Mouse (Mus musculus) heart, adult 11 months (tissue): ENCODE data around the gene Adora3.

Experiments
- DNase-seq: peaks from one replicate; pipeline ENCODE4 v3.0.0; 2022

Gene Adora3

DNA sequence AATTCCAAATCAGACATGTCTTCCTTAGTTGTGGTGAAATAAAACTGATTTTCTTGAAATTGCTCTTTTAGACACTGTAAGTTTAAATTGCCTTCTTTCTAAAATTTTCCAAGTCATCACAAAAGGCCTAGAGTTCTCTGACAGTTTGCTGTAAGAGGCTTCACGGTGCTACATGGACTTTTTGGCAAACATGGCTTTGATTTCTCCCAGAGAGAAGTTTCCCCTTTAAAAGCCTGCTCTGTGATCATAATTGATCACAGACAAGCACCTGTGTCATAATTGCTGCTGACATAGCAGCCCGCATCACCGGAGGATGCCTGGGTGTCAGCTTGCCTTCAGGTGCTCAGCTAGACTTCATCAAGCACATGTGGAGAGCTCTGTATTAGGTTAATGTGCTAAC, at the start of gene Adora3, which contains the start of gene Tmigd3:
Gene Adora3, plus strand, starts transcription at position 301 of the 400 bp plus-strand sequence.
Gene Tmigd3, plus strand, starts transcription at position 346 of the 400 bp plus-strand sequence.
- no peak for DNase-seq

DNA sequence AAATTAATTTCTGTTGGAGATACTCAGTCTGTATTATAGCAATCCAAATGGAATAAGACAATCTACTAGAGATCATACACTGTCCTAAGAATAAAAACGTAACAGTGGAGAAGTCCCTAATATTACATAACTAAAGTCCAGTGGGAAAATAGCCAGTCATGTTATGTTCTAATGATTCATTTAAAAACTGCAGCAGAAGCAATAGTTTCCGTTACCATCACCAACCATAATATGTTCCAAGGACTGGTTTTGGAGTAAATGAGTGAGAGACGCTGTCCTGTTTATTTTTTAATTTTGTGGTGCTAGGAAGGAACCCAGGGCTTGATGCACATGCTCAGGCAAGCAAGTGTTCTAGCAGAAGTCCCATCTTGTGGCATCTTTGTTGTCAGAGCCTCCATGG, 49.2 kb upstream of the Adora3 start:
- peak; percentile 17 for DNase-seq

DNA sequence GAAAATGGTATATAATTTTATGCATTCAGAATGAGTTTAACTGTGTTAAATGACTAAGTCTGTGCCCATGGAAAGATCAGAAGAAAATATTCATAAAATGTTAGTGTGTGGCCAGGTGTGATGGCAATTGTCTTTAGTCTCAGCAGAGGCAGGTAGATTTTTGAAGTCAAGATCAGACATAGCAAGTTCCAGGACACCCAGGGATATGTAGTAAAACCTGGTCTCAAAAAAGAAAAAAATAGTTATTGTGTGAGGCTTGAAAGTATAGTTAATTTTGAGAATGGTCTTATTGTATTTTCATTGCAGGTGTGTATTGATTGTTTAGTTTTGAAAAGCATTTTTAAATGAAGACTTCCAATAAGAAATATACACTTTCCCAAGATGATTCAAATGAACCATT, 47.0 kb upstream of the Adora3 start:
- DNase-seq: no peak

DNA sequence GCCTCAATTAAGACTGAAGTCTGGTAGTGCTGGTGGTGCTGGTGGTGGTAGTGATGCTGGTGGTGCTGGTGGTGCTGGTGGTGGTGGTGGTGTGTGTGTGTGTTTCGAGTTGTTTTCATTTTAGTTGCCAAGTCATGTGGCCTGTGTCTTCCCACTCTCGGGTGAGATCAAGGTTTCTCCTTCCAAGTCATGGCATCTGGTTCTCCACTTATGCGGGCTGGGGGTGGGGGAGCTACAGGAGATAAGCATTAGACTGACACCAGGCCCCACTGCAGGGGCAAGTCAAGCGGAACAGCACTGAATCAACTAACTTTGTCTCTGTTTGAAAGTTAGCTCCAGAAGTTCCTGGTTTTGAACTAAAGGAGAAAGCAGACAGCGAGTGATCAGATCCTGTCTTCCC, 46.6 kb upstream of the Adora3 start:
- peak; percentile 98 for DNase-seq

DNA sequence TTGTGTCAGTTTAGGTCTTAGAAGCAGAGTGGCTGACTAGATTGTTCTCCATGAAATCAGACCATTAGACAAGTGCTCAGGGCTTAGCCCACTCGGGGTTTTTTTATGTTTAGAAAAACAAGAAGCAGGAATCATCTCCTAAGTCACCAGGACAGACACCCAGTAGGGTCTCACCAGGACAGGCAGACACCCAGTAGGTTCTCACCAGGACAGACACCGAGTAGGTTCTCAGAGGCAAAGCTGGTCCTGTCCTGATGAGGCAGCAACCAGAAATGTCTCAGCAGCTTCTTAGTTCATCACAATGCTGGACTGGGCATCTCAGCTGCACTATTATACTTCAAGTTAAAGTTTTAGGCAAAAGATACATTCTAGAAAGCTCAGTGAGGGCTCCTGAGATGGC, 46.0 kb upstream of the Adora3 start:
- DNase-seq: peak; percentile 82

DNA sequence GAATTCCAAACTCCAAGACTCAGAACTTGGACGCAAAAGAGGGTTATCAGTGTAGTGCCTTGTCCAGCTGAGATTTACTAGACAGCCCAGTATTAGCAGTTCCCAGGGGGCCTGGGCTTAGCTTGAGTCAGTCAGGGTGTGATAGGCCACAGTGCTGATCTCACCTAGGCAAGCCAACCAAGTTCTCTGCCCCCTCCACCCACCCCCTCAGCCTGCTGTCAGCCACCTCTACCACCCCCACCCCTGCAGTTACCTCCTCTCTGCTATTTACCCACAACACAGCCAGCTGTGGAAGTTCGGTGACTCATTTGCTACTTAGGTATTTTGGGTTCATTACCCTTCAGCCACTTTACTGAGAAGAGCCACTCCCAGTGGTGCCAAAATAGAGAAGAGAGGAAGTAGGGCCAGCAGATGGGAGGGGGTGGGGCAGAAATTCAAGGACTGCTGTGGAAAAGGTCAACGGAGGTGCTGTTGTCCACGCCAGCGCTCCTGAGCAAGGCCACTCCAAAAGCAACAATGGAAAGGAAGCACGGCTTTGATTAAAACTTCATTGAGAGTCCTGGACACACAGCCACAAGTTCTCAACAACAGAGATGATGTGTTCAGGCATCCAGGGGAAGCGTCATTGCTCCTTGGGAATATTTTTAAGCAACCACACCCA, 45.0 kb upstream of the Adora3 start:
- peak; percentile 99 for DNase-seq

DNA sequence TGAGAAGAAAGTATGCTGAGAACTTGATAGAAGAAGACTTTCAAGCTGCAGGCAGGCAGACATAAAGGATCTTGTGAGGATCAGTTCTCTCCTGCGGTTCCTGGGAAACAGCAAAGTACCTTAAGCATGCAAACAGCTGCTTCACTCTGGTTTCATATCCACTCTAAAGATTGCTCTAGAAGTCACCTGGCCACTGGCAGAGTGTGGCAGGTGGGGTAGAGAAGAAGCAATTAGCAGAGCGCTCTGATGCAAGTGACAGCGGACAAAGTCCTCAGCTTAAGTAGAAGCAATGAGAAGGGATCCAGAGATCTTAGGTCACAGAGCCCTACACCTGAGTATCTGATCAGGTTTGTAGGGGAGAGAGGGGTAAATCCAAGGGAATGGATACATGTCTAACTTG, 39.1 kb upstream of the Adora3 start:
- DNase-seq: peak; percentile 55

DNA sequence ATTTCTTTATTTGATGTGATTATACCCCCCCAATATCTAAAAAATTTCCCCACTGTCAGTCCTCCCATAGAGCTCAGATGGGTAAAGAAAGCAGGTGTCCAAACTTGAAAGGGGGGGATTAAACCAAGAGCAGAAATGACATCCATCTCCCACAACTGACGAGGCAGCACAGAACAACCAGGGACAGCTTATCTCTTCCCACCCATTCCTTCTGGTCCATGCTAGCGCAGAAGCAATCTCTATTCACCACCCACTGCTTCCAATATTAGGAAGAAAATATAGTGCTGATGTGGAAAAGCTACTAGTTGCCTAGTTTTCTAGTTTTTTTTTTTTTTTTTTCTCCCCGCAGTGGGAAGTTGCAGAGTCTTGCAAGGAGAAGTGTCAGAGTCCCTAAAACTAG, 34.8 kb upstream of the Adora3 start:
- peak; percentile 64 for DNase-seq

DNA sequence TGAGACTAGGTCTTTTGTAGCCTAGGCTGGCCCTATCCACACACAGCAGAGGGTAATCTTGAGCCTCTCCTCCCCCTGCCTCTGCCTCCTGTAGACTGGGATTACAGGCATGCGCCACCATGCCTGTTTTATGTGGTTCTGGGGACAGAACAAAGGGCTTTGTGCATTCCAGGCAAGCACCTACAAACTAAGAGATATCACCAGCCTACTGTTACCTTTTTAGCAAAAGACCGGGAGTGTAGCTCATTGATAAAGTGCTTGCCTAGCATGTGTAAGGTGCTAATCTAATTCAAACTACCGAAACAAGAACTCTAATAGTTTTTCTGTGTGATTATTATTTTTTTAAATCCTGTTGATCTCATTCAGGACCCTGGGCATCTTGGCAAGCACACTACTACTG, 33.8 kb upstream of the Adora3 start:
- DNase-seq: no peak

DNA sequence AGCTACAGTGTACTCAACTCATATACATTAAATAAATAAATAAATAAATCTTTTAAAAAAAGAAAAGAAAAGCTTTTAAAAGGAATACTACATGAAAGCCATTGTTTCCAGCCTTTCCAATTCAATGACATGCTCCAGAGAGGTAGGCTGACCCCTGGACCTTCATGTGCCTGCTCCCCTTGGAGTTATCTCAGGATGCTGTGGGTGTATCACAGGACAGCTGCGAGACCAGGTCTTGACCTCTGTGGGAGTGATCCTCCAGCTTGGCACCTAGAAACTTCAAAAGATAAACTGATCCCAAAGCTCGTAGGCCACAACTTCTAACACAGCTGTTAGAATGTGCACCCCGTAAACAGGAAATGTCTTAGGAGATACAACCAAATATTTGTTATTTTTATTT, 32.0 kb upstream of the Adora3 start:
- DNase-seq: peak; percentile 72

DNA sequence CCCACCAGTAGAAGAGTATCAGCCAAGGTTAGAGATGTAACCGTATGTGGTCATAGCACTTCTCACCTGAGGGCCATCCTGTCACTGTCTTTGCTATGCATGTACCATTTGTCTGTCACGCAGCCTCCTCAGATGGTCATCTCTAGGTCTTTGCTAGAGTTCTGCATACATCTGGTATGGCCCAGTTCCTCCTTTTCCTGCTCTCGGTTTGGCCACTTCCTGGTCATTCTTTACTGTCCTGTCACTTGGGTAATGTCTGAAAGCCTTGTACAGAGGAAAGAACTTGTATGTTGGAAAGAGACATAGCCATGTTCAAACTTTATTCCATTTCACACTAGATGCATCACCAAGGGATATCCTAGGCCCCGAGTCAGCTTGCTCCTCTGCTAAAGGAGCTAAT, 30.8 kb upstream of the Adora3 start:
- DNase-seq: peak; percentile 91

DNA sequence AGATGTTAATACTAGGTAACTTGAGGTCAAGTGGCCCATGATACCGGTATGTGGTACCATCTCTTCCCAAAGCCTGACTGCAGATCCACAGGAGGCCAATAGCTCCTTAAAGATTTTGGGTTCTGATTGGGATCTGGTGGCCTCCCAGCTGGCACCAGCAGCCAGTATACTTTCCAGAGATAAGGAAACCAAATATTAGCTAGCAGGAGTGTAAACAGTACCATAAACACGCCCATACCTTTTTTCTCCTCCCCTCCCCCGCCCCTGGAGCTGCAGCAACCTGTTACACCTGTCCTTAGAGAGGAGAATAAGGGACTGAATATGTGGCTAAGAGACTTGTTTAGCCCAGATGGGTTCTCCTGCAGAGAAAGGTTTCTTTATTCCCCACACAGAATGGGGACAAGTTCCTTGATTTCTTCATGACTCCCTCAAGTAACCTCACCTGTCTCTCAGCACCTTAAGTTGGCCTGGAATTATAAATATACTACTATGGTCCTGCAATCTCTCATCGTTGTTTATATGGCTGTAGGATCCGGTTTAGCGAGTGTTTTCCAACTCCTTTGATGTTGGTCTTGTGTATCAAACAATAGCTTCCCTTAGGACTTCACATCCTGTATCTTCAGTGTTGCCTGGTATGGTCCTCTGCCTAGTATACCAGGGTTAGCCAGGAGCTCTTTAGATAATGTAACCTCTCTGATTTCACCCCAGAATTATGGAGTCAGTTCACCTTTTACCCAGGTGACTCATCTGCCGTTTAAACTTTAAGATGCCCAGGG, 24.2 kb upstream of the Adora3 start:
- DNase-seq: peak; percentile 61

DNA sequence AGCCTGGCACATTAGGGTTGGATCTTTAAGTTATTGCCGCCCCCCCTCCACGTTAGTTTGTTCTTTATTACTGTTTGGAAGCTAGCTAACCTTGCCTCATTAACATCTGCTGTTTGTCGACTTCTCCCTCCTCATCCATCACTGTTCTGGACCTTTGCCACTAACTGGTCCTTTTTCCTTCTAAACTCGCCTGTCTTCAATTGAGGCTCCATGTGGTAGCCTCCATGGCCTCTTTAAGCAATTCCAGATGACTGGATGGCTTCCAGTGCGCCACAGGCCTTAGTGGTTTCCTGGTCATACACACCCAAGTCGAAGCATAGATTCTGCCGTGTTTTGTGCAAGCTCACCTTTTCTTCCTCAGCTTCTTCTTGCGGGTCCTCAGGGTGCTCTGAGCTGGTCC, 16.9 kb upstream of the Adora3 start:
- no peak for DNase-seq

DNA sequence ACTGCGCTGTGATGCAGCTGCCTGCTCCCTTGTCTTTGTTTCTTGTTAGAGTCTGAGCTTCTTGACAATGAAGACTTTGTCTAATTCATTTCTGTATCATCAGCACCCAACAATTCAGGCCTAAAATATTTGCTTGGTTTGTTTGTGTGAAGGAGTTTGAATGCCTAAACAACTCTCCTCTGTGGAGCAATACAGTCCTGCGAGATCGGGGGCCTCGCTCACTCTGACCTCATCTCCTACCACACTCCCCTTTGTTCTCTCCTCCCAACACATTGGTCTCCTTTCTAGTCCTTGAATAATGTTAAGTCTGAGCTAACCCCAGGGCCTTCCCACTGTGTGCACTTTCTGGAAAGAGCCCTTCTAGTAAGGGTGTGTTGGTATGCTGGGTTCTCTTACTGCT, 15.9 kb upstream of the Adora3 start:
- no peak for DNase-seq

DNA sequence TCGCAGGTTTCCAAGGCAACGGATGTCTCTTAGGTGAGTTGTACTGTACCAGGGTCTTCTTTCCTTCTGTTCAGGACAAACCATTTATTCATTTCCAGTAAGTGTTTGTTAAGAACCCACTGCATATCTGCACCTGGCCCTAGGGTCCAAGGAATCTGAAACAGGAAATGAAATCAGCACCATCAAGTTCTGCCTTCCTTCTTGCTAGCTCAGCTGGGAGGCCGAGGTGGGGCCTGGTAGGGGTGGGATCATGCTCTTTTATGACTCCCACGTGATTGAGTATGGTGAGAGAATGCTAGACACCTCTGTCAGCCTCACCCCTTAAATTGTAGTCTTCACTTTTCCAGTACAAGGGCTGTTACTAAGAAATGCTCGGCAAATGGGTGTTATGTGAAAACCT, 13.1 kb upstream of the Adora3 start:
- no peak for DNase-seq

DNA sequence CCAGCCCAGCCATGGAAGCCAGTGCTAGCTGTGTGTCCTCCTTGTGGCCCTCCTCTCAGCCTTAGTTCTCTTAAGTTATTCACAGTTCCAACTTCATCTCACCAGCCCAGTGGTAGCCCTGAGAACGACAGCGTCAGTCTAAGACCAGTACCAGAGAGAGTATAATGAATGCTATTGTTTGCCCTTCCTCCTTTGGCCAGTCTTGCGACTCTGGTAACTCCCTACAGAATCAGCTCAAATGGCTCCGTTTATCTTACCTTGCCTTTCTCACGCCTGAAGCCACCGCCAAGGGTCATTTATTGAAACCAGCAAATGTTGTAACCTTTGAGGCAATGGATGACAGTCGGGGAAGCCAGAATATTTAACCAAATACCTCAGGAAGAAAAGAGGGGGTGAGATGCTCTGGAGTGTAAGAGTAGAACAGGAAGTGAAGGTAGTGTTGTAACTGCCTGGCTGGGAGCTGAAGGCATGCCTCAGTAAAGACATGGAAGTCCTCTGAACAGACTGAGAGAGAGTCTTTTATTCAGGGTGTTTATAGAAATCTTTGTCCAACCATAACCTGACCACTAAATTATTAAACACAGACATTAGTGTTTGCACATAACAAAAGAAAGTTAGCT, 8.8 kb upstream of the Adora3 start:
- DNase-seq: peak; percentile 61

DNA sequence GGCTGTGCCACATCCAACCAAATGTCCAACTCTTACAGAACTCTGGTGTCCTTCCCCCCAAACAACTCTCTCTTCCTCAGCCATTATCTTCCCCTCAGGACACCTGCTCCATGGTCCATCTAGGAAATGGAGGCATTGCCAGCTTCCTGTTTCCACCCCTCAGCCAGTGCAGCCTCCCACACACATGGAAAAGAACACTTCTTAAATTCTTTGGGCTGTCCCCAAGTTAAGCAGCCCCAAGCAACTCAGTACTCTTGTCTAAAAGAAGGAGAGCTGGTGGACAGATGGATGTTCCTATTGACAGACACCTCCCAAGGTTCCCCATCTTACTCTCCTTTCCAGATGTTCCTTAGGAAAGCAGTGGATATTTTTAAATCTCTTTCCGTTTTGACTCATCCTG, 6.5 kb upstream of the Adora3 start:
- DNase-seq: peak; percentile 92

DNA sequence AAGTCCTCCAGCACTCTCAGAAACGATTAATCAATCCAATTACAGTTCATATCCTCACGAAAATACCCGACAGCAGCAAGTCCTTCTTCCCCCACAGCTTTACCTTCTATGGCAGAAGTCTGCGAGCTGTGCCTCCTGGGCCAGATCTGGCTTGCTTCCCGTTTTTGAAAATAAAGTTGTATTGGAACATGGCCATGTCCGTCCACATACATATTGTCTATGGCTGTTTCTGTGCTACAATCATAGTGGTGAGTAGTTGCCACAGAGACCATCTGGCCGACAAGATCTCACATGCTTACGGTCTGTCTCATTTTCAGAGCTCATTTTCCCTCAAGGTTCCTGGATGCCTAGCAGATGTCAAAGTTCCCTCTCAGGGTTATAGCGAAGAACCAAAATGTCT, 5.5 kb upstream of the Adora3 start:
- DNase-seq: no peak

DNA sequence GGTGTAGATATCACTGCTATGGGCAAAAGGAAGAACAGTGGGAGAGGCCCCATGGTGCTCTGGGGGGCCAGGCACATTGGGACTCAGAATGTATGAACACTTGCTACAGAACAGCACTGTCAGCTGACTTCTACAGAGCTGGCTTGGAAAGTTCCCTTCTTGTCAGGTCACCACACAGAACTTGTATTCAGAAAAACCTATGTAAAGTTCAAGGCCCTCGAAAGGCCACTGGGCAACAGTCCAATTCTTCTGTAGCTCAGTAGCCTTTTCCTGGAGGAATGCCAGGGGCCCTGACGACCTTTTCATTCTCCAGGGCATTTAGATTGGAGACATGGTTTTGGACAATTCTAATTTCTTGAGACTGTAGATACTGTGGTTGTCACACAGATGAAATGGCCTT, 2.5 kb upstream of the Adora3 start:
- no peak for DNase-seq

DNA sequence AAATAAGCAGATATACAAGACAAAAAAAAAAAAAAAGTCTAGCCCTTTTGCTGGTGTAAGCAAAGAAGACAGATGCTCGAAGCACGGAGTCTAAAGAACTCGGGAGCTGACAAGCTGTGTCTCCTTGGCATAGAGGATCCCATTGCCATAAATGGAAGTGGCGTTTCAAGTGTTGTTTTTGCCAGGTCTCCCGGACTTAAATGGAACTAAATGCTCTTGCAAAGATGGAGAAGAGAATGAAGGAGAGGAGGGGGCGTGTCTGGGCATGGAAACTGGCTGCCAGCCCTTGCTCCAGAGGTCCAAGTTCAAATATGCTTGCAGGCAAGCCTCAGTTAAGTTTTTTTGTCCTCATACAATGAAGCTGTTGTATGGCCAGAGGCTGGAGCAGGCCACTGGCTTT, 1.4 kb downstream of the Adora3 start:
- DNase-seq: peak; percentile 89

DNA sequence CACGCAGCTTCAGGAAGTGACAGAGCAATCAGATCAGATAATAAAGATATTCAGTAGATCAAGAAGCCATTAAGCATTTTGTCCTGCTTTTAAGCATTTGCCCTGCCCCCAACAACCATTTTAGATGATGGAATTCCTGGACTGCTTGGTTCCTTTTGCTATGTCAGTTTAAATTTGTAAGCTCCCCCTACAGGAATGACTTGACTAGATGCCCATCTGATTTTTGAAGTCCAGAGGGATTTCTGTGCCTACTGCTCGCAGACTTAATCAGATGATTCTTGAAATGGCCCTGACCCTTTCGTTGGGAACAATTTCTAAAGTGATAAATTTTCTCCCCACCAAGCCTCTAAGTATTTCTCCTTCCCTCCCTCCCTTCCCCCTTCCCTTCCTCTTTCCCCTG, 1.9 kb downstream of the Adora3 start:
- no peak for DNase-seq

DNA sequence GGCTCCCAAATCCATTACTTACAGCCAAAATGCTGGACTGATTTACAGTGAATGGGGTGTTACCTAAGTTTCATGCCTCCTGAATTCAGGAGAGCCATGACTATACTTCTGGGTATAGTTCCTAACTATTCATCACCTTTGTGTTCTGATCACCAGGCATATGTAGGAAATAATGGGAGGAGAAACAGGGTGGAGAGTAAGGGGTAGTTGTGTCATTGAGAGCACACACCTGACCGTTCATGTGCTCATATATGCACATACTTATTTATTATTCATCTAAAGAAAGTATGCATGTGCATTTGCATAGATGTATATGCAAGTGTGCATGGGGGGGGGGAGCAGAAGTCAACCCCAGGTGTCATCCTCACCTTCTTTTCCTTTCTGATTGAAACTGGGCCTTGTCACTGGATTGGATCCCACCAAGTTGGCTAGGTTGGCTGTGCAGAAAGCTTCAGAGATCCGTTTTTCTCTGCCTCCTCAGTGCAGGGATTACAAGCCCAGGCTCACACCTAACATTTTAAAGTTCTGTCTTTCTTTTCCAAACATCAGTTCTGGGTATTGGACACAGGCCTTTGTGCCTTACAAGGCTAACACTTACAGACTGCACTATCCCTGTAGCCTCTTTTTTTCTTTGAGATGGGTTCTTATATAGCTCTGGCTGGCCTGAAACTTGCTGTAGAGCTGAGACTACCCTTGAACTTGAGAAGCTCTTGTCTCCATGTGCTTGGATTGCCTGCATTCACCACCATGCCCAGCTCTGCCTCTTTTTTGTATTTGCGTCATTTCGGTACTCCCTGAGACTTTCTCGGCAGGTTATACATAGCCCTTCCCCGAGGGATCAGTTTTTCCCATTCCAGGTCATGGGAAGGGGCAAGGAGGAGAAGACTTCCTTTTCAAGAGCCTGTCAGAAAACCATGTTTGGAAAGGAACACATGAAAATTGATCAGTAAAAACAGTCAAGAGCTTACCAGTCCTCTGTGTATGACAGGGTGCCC, 3.1 kb downstream of the Adora3 start:
- DNase-seq: peak; percentile 93

DNA sequence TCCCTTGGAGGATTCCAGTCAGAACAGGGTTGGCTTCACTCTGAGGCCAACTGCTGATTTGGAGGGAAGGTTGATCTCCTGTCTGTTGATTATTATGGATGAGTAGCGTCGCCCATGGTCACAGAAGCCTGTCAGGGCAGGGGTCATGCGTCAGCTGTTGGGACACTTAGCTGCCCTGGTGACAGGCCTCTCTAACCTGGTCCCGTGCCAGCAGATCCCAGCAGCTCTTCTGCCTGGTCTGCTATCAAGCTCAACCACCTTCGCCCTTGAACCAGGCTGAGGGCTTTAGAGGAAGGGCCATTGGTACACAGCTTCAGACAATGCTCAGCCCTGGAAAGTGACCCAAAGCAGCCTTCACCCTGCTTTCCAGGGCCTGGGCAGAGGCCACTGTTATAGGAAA, 5.4 kb downstream of the Adora3 start:
- peak; percentile 93 for DNase-seq
